Mouse (Mus musculus) frontal cortex, postnatal 10 days (tissue): ENCODE data around the gene Brip1.

Source experiments
- DNase-seq, 2 experiments: peaks; one replicate each; pipeline ENCODE4 v3.0.0; 2022; ENCODE audit warnings: low spot score in 2 of 2, mixed read lengths in 1 of 2

Gene Brip1

GRCm38 (mm10) chr11:86026556-86027194 is 174.3 kb downstream of the Brip1 start:
- DNase-seq = no peak

GRCm38 (mm10) chr11:86022439-86022838 is 178.6 kb downstream of the Brip1 start:
- no peak for DNase-seq

GRCm38 (mm10) chr11:86020033-86020432 is 181.0 kb downstream of the Brip1 start:
- DNase-seq = no peak

GRCm38 (mm10) chr11:86016242-86016641 is 184.8 kb downstream of the Brip1 start:
- no peak for DNase-seq

GRCm38 (mm10) chr11:86013087-86013486 is 187.9 kb downstream of the Brip1 start:
- DNase-seq = no peak

GRCm38 (mm10) chr11:86010458-86010857 is 190.5 kb downstream of the Brip1 start:
- DNase-seq = no peak

GRCm38 (mm10) chr11:86008211-86008905 is 192.6 kb downstream of the Brip1 start:
- no peak for DNase-seq
